Mouse (Mus musculus): ENCODE results near the gene Hsd17b6.

DNA sequence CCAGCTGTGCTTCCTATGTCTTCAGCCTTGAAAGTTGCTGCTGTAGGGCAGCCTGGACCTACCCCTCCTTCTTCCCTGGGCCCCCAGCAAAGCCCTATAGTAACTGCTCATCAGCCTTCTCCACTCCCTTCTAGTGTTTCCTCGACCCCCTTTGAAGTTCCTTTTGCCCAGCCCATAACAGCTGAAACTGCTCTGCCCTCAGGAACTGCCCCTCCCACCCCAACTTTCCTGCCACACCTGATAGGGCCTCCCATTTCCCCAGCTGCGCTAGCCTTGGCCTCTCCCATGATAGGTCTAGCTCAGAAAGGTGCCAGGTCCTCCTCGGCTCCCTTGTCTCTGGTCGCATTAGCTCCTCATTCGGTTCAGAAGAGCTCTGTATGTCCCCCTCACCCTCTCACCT lies 31.8 kb upstream of the Hsd17b6 start:
- TF ChIP-seq CTCF (IDR thresholded peaks at IDR 0.05; ENCODE audit: borderline replicate concordance, control insufficient read depth, extremely low read depth, insufficient read depth, low read length, poor library complexity) (no peak), POLR2A (IDR thresholded peaks at IDR 0.05; ENCODE audit: control insufficient read depth, extremely low read depth, insufficient read depth, low read length, poor library complexity) (no peak)

Measured in thymus, adult 2 months (tissue).